Mouse (Mus musculus) frontal cortex, postnatal 25 days (tissue): ENCODE data around the gene Cap1.
"Not testable (repeated sequence)": the region's sequence is repeated elsewhere in the genome, so short reads cannot be mapped to it uniquely, and the experiment has no call there.

Experiments
- DNase-seq, 2 experiments: peaks; one replicate each; pipeline ENCODE4 v3.0.0; 2022; ENCODE audit warnings: low spot score in 2 of 2

Cap1 gene

DNA sequence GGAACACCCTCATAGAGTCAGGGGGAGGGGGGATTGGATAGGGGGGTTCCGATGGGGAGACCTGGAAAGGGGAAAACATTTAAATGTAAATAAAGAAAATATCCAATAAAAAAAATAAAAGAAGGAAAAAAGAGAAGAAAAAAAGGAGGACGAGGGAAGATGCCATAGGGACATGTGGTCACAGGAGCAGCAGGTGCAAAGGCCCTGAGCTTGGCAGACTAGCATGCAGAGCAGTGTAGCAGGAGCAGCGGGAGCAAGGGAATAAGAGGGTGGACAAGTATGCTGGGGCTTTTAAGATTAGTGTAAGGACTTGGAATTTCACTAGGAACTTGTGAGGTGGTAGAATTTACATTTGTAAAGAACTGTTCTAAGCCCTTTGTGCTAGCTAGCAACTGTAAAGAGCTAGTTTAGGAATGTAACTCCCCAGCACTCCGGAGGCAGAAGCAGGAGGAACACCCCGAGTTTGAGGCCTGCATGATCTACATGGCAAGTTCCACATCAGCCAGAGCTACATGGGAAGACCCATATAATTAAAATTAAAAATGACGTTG is 48.6 kb downstream of the Cap1 start:
- DNase-seq, result no peak

DNA sequence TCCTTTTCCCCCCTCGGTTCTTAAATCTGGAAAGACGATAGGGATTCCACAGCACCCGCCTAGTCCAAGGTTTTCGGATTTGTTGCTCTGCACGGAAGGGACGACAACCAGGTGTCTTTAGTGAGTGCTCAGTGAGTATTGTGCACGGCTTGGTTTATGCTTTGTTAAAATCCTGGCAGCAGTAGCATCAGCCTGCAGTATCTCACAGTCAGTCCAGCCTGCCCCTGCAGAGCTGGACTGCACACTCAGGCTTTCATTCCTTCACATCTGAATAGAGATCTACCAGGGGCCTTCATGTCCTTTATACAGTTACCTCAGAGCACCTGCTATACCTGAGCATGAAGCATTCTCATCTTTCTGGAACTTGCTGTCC is 49.5 kb downstream of the Cap1 start:
- no peak for DNase-seq

DNA sequence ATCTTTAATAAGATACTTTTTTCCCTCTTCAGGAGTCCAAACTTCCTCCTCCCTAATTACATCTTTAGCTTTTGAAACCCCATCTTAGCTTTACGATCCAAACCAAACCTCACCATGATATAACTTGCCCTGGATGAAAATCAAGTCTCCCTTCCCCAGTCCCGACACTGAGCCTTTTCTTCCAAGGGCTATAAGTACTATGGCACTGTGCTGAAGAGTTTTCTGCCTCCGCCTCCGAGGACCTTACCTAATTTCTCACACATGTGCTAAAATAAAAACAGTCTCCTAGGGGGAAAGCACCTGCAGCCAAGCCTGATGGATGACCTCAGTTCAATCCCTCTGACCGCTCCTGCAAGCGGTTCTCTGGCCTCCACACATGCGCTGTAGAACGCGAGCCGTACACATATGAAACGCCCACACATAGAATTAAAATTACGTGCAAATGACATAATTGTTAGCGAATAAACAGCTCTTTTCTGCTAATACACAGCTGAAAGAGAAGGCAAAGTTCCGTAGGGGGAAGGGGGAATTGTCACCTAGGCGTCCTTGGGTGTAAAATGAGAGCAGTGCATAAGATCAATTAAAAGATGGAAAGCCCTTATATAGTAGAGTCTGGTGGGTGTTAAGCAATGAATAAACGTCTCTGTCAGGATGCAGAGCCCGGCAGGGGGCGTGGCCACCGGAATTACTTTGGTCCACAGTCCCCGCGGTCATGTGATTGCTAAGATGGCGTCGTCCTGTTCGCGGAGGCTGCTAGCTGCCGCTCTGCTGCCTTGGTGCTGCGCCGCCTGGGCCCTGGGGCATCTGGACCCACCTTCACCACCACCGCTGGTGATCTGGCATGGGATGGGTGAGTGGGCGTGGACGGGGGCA is 50.1 kb downstream of the Cap1 start, which contains the start of gene Ppt1:
TSS of gene Ppt1 (plus strand) at position 713 of the 873 bp plus-strand sequence.
- peak; percentile 88 to 92 for DNase-seq

DNA sequence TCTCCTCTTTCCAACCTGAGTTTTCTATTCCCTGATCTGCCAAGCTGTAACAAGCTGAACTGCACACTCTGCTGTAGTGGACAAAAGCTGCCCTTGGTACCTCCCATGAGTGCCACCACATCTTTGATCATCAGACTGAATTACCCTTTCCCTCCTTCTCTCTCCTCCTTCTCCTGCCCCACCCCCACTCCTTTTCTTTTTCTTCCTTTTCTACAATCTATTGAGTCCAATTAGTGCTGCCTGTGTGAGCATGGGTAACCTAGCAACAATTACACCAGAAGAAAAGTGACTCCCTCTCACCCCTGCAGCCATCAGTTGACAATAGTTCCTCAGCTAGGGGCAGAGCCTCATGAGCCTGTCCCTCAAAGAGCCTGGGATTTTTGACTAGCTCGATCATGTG is 54.0 kb downstream of the Cap1 start:
- no peak for DNase-seq

DNA sequence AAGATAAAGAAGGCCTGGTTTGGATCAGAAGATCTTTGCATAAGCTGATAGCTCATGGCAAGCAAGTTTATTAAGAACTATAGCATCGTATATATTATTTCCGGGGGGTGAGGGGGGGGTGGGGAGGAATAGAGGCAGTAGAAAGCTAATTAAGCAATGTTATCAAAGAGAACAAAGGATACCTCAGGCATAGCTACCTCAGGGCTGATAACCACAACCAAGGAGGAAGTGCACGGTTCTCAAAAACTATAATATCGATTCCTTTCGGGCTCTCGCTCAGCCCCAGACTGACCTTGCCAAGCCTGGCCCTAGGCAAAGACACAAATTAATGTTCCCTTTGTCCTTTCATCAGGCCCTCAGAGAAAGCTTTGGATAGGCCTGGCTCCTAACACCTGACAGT is 56.5 kb downstream of the Cap1 start:
- DNase-seq, result no peak

DNA sequence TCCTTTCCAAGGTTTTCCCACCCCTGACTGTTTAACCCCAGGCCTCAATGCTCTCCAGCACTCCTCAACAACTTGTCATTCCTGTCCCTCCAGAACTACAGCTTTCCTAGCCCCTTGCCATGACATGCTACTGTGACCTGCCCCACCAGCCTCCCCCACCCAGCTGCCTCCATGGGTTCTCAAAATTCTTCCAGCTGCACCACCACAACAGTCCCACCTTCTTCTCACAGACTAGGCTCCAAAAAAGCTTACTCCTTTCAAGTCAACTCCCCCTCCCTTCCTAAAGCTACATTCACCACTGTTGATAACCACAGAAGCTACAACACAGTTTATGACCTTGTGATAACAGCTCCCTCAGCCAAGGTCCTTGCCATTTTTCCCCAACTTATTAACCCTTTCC is 58.2 kb downstream of the Cap1 start:
- no peak for DNase-seq

DNA sequence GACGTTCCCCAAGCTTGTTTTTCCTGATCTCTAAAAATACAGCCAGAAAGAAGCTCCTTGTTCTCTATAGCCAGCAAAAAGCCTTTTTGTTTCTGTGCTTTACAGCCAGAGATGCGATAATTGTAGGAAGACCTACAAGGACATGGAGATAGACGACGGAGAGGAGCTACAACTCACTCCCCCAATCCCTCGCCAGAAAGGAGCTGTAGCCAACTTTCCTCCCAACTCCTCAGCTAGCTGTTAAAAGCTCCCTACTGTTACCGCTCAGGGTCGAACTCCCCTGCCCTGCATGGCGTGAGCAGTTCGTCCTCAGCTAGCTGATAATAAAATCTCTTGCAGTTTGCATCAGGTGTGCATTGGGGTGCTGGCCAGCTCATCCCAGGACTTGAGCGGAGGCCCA is 64.9 kb downstream of the Cap1 start:
- DNase-seq, result not testable (repeated sequence)

DNA sequence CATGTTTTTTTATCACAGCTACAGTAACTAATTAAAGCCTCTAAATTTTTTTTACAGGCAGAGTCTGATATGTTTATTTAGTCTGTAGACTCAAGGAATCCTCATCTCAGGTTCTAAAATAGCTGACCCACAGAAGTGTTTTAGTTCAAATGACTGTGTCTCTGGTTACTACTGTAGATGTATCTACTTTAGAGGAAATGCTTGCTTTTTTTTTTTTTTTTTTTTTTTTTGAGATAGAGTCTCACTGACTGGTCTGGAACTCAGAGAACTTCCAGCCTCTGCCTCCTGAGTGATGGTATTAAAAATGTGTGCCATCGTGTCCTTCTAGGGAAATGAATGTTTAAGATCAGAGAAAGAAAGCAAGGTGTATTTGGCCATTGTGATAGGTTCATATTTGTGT is 69.7 kb downstream of the Cap1 start:
- DNase-seq, result no peak

DNA sequence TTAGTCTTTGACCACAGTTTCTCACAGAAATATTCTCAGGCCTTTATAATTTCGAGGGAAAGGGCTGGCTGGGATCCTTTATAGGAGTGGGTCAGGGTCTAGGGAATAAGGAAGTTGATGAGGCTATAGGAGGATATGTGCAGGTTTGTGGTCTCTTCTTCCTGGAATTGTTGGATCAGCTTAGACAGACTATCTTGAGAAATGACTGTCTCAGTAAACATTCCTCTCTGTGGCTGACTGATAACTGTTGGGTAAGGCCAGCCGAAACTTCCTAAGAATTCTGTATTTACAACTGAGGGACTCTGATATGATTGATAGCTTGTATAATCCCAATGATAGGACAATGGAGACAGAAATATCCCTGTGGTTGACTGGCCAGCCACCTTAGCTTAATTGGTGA is 74.0 kb downstream of the Cap1 start:
- DNase-seq, result no peak

DNA sequence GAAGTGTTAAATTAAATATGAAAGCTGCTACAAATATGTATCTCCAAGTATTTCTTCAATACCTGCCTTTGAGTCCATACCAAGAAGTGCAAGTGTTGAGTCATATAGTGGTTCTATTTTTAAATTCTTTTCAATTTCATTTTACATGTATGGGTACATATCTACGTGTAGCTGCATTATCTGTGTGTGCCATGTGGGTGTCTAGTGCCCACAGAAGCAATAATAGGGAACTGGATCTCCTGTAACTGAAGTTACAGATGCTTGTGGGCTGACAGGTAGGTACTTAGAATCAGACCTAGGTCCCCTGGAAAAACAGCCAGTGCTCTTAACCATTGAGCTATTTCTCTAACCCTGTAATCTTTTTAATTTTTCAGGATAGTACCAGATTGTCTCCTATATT is 74.7 kb downstream of the Cap1 start:
- no peak for DNase-seq
